ENCODE assay signal across 8 mouse cellular contexts in genomic region chr2:92915659-92916631, GRCm38 (mm10). TPM values are rescaled to one million over a fixed set of nuclear protein-coding genes. Genes with fewer than 3 reads are reported as not detected.
DNase-seq lines count a peak whose midpoint lies in the region; ATAC-seq lines count a peak whose summit lies in the region.
"Had no signal": no experiment of that assay in that cellular context is flagged by ENCODE, and none has a peak within 500 bp of the region (broad histone marks: within the 10 kb centered on the region; RNA-seq: fewer than 3 reads in every experiment).

No protein-coding gene starts in this region.

- intact Hi-C loops in heart, postnatal 36 days (cut with DNase I) = no loop called here

- peaks cover 52% of the 10 kb centered on the region for H3K27me3 ChIP-seq in embryonic facial prominence, embryonic 12.5 days
- peaks cover 70% of the 10 kb centered on the region for H3K27me3 ChIP-seq in limb, embryonic 13.5 days

- no peaks in the 10 kb centered on the region for H3K9me3 ChIP-seq in embryonic facial prominence, embryonic 12.5 days
- no peaks in the 10 kb centered on the region for H3K9me3 ChIP-seq in limb, embryonic 13.5 days

- H3K4me2 ChIP-seq in embryonic facial prominence, embryonic 12.5 days (replicated peaks) = peak overlapping the region; percentile 71
- H3K4me2 ChIP-seq in limb, embryonic 13.5 days (replicated peaks) = peak overlapping the region; percentile 86

- H3K27ac ChIP-seq in embryonic facial prominence, embryonic 12.5 days = no peak overlapping the region
- H3K27ac ChIP-seq in limb, embryonic 13.5 days = no peak overlapping the region

- WGBS in embryonic facial prominence, embryonic 12.5 days = 11% methylated on average over 9 of the region's 10 CpGs
- 14% methylated on average over 8 of the region's 10 CpGs for WGBS in limb, embryonic 13.5 days

- no peak overlapping the region for H3K9ac ChIP-seq in embryonic facial prominence, embryonic 12.5 days
- peak overlapping the region; percentile 70 for H3K9ac ChIP-seq in limb, embryonic 13.5 days

- H3K36me3 ChIP-seq in embryonic facial prominence, embryonic 12.5 days = no peaks in the 10 kb centered on the region
- no peaks in the 10 kb centered on the region for H3K36me3 ChIP-seq in limb, embryonic 13.5 days

- H3K4me3 ChIP-seq in embryonic facial prominence, embryonic 12.5 days = peak overlapping the region; percentile 37
- H3K4me3 ChIP-seq in limb, embryonic 13.5 days = peak overlapping the region; percentile 49

- DNase-seq in thymus, postnatal 4 days = peak; percentile 28
- DNase-seq in thymus, postnatal 10 days (ENCODE audit: low spot score in 2 of 2) = no peak
- DNase-seq in adrenal gland, adult 8-10 months = no peak
- no peak for DNase-seq in frontal cortex, postnatal 14 days (ENCODE audit: low spot score in 2 of 2)
- DNase-seq in heart, postnatal 36 days = no peak

- no peak for ATAC-seq in embryonic facial prominence, embryonic 12.5 days (ENCODE audit: insufficient number of reproducible peaks, insufficient read depth, low FRiP score, low TSS enrichment)
- ATAC-seq in limb, embryonic 13.5 days (ENCODE audit: low FRiP score, low read depth) = 0 out of 2 replicates have a peak, but pooled peaks have one; percentile 26

- H3K4me1 ChIP-seq in embryonic facial prominence, embryonic 12.5 days = peaks cover 19% of the 10 kb centered on the region; the same call in 1 of the 2 replicates
- H3K4me1 ChIP-seq in limb, embryonic 13.5 days = peaks cover 53% of the 10 kb centered on the region

RNA-seq across cellular contexts. Expression of gene Syt13, which starts 1.0 kb away (rescaled TPM):
- 11.3 and 12.0 TPM in 2 replicates for polyA plus RNA-seq in embryonic facial prominence, embryonic 12.5 days (2016; fragmentation: Nextera tagmentation; extraction: Ambion mirVana)
- polyA plus RNA-seq in limb, embryonic 13.5 days (2015; fragmentation: Nextera tagmentation; extraction: Ambion mirVana) = 7.8 and 8.9 TPM in 2 replicates
- total RNA-seq in adrenal gland, adult 8-10 months (2022) = 1 to 10 TPM; 1.5 to 3.7 (median 2.8) TPM
- total RNA-seq in heart, postnatal 36 days (2021) = under 1 TPM; 0.24 to 0.28 TPM
- total RNA-seq: neutrophil, adult 5-6 weeks had no signal
